Mouse (Mus musculus): ENCODE measurements around the gene Cdhr2.

DNA sequence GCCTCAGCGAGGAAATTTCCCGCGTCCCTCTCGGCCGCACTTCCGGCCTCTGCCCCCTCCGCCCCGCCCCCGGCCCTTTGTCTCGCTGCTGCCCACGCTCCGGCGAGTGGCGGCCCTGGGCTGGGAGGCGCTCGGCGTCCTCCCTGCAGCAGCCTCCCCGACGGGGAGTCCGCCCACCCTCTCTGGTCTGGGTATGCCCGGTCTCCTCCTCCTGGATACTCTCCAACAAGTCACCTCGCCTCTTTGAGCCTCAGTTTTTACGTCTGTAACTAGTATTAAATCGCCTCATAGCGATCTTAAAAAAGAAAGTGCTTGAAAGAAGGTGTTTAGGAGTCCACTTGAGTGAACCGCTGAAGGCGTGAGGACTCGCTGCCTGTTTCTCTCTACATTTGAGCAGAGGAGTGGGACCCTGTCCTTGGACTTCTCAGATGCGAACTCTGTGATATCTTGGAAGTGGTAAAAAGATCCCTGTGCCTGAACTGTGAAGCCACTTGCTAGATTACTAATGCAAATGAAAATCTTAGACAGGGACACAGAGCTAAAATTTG lies 48.7 kb downstream of the Cdhr2 start, which contains the start of gene Gprin1:
- TF ChIP-seq MYOG (IDR thresholded peaks at IDR 0.05; ENCODE audit: control insufficient read depth, extremely low read depth, insufficient read length) (no peak), CTCF (IDR thresholded peaks at IDR 0.05; ENCODE audit: control insufficient read depth, insufficient read depth, insufficient read length) (no peak), CEBPB (IDR thresholded peaks at IDR 0.05; ENCODE audit: low read depth) (no peak), MYOD1 (IDR thresholded peaks at IDR 0.05; ENCODE audit: control insufficient read depth, insufficient read length, low read depth) (no peak), FOSL1 (IDR thresholded peaks at IDR 0.05; ENCODE audit: insufficient read depth, low read length, poor library complexity, severe bottlenecking) (no peak), MAX (IDR thresholded peaks at IDR 0.05) (no peak)
